In genomic region chr3:123335480-123335879, GRCm38 (mm10) we compare ENCODE assay signal across 9 mouse cellular contexts. TPM values are rescaled to one million over a fixed set of nuclear protein-coding genes. Genes with fewer than 3 reads are reported as not detected.
A peak's percentile ranks its signal among the peaks of the same experiment; 100 is the strongest.
DNase-seq lines count a peak whose midpoint lies in the region; ATAC-seq and TF ChIP-seq lines count a peak whose summit lies in the region.
"Had no signal": no experiment of that assay in that cellular context is flagged by ENCODE, and none has a peak within 500 bp of the region (broad histone marks: within the 10 kb centered on the region; RNA-seq: fewer than 3 reads in every experiment).

No protein-coding gene starts in this region.

- WGBS in heart, adult 2 months = 15% methylated on average over 3 of the region's 3 CpGs
- 69% methylated on average over 3 of the region's 3 CpGs for WGBS in heart, embryonic 10.5 days
- 20% methylated on average over 3 of the region's 3 CpGs for WGBS in heart, embryonic 16.5 days
- 27% methylated on average over 3 of the region's 3 CpGs for WGBS in lung, embryonic 15.5 days

- peaks cover 15% of the 10 kb centered on the region for H3K36me3 ChIP-seq in heart, adult 2 months (ENCODE audit: control insufficient read depth, insufficient read depth, low read length)
- H3K36me3 ChIP-seq in heart, embryonic 10.5 days = peaks cover 23% of the 10 kb centered on the region
- H3K36me3 ChIP-seq in heart, embryonic 16.5 days (ENCODE audit: control insufficient read depth, insufficient read depth) = peaks cover 27% of the 10 kb centered on the region
- peaks cover 11% of the 10 kb centered on the region; the same call in 1 of the 2 replicates for H3K36me3 ChIP-seq in lung, embryonic 15.5 days
- H3K36me3 ChIP-seq: forebrain, embryonic 10.5 days had no signal

- H3K79me2 ChIP-seq in heart, adult 2 months (replicated peaks; ENCODE audit: control insufficient read depth, insufficient read depth, low read length) = no peaks in the 10 kb centered on the region

- H3K27ac ChIP-seq in heart, adult 2 months = peak overlapping the region; percentile 38
- no peak overlapping the region for H3K27ac ChIP-seq in heart, embryonic 10.5 days
- no peak overlapping the region for H3K27ac ChIP-seq in heart, embryonic 16.5 days (ENCODE audit: low read length)
- no peak overlapping the region for H3K27ac ChIP-seq in lung, embryonic 15.5 days
- H3K27ac ChIP-seq: forebrain, embryonic 10.5 days had no signal

- H3K4me3 ChIP-seq in heart, adult 2 months = no peak overlapping the region
- H3K4me3 ChIP-seq in heart, embryonic 10.5 days = no peak overlapping the region
- no peak overlapping the region for H3K4me3 ChIP-seq in heart, embryonic 16.5 days (ENCODE audit: low read length)
- H3K4me3 ChIP-seq in lung, embryonic 15.5 days = no peak overlapping the region
- H3K4me3 ChIP-seq: forebrain, embryonic 10.5 days had no signal

- H3K4me2 ChIP-seq in heart, embryonic 16.5 days (ENCODE audit: low read depth, low read length) = no peak overlapping the region
- H3K4me2 ChIP-seq in lung, embryonic 15.5 days = no peak overlapping the region

- TF ChIP-seq POLR2A in heart, adult 2 months (IDR thresholded peaks at IDR 0.05; ENCODE audit: insufficient read depth, low read depth, low read length) = no peak

- H3K9me3 ChIP-seq in heart, embryonic 10.5 days = no peaks in the 10 kb centered on the region
- H3K9me3 ChIP-seq in heart, embryonic 16.5 days (replicated peaks; ENCODE audit: control insufficient read depth, low read length) = no peaks in the 10 kb centered on the region
- no peaks in the 10 kb centered on the region for H3K9me3 ChIP-seq in lung, embryonic 15.5 days
- H3K9me3 ChIP-seq: forebrain, embryonic 10.5 days had no signal

- TF ChIP-seq EP300 in heart, adult 2 months (IDR thresholded peaks at IDR 0.05; ENCODE audit: insufficient read depth, low read depth, low read length) = no peak

- no peaks in the 10 kb centered on the region for H3K27me3 ChIP-seq in heart, adult 2 months (ENCODE audit: control insufficient read depth, insufficient read depth, low read length)
- no peaks in the 10 kb centered on the region for H3K27me3 ChIP-seq in heart, embryonic 10.5 days (ENCODE audit: insufficient read depth, poor library complexity, severe bottlenecking)
- no peaks in the 10 kb centered on the region for H3K27me3 ChIP-seq in heart, embryonic 16.5 days (ENCODE audit: control insufficient read depth, insufficient read depth, low read length)
- 0 out of 2 replicates have a peak, but pooled peaks cover 4% of the 10 kb centered on the region for H3K27me3 ChIP-seq in lung, embryonic 15.5 days

- peaks cover 8% of the 10 kb centered on the region for H3K4me1 ChIP-seq in heart, adult 2 months (ENCODE audit: control insufficient read depth, insufficient read depth, low read length)
- peaks cover 27% of the 10 kb centered on the region for H3K4me1 ChIP-seq in heart, embryonic 10.5 days
- peaks cover 29% of the 10 kb centered on the region for H3K4me1 ChIP-seq in heart, embryonic 16.5 days (ENCODE audit: control insufficient read depth, insufficient read depth, low read length)
- H3K4me1 ChIP-seq in lung, embryonic 15.5 days = peaks cover 40% of the 10 kb centered on the region
- H3K4me1 ChIP-seq: forebrain, embryonic 10.5 days had no signal

- 0 out of 2 replicates have a peak, but pooled peaks have one; percentile 35 for ATAC-seq in heart, embryonic 16.5 days (replicated peaks; ENCODE audit: extremely low read depth, insufficient read depth, low FRiP score)
- peak; percentile 82; the same call in 1 of the 2 replicates for ATAC-seq in lung, embryonic 15.5 days (ENCODE audit: borderline replicate concordance, extremely low read depth, low FRiP score, low TSS enrichment)

- intact Hi-C loops in heart, adult 2 months (cut with DNase I) = no loop called here

- no peak for TF ChIP-seq CTCF in heart, adult 2 months (IDR thresholded peaks at IDR 0.05)

- no peak overlapping the region for H3K9ac ChIP-seq in heart, adult 2 months (ENCODE audit: low read depth, low read length)
- no peak overlapping the region for H3K9ac ChIP-seq in heart, embryonic 16.5 days (ENCODE audit: low read length)
- H3K9ac ChIP-seq in lung, embryonic 15.5 days = no peak overlapping the region

- DNase-seq in heart, adult 2 months = no peak
- DNase-seq in heart, embryonic 10.5 days (ENCODE audit: low spot score) = no peak
- DNase-seq in Muller cell, postnatal 12 days (ENCODE audit: inconsistent ontology term) = peak; percentile 64
- no peak for DNase-seq in right cerebral cortex, adult 2 months (ENCODE audit: low spot score in 2 of 2)
- no peak for DNase-seq in spleen, postnatal 10 days (ENCODE audit: low spot score in 2 of 2)
- no peak for DNase-seq in embryo, embryonic 10.5 days (ENCODE audit: low spot score)

RNA-seq across cellular contexts. Expression of gene Mettl14, which starts 50.4 kb away (rescaled TPM):
- 10 to 100 TPM; 11.6 to 13.9 TPM for total RNA-seq in heart, adult 2 months (2021)
- 5.4 and 7.6 TPM in 2 replicates for polyA plus RNA-seq in heart, adult 2 months (2012; rRNA removed)
- polyA plus RNA-seq in heart, embryonic 10.5 days (2016; fragmentation: Nextera tagmentation; extraction: Ambion mirVana) = 22.6 and 23.5 TPM in 2 replicates
- polyA plus RNA-seq in heart, embryonic 16.5 days (2015; fragmentation: Nextera tagmentation; extraction: Ambion mirVana) = 19.8 and 23.5 TPM in 2 replicates
- polyA plus RNA-seq in lung, embryonic 15.5 days (2015; fragmentation: Nextera tagmentation; extraction: Ambion mirVana) = 26.1 and 26.6 TPM in 2 replicates
